Mouse (Mus musculus): ENCODE data around the gene Gm906.
"Not testable (repeated sequence)": the region's sequence is repeated elsewhere in the genome, so short reads cannot be mapped to it uniquely, and the experiment has no call there.

Gene Gm906

GRCm38 (mm10) chr13:50250208-50250607, at the start of gene Gm906:
TSS of gene Gm906 (minus strand) at chr13:50250308.
- not testable (repeated sequence) for DNase-seq (ENCODE audit: low spot score in 2 of 2)

GRCm38 (mm10) chr13:50283308-50283707, 33.2 kb upstream of the Gm906 start:
- DNase-seq (ENCODE audit: low spot score in 2 of 2): not testable (repeated sequence)

- no peak for DNase-seq (ENCODE audit: low spot score in 2 of 2)
These were observed 13.6 kb downstream of the Gm906 start for GRCm38 (mm10) chr13:50236487-50236886.

GRCm38 (mm10) chr13:50211842-50212241, 38.3 kb downstream of the Gm906 start:
- DNase-seq (ENCODE audit: low spot score in 2 of 2): not testable (repeated sequence)

GRCm38 (mm10) chr13:50210191-50210590, 39.9 kb downstream of the Gm906 start:
- not testable (repeated sequence) for DNase-seq (ENCODE audit: low spot score in 2 of 2)

- not testable (repeated sequence) for DNase-seq (ENCODE audit: low spot score in 2 of 2)
These were observed 40.5 kb downstream of the Gm906 start for GRCm38 (mm10) chr13:50209651-50210050.

- no peak for DNase-seq (ENCODE audit: low spot score in 2 of 2)
These were observed 42.1 kb downstream of the Gm906 start for GRCm38 (mm10) chr13:50207966-50208365.

- DNase-seq (ENCODE audit: low spot score in 2 of 2): not testable (repeated sequence)
These were observed 53.3 kb downstream of the Gm906 start for GRCm38 (mm10) chr13:50196831-50197230.

All from thymus, postnatal 10 days (tissue).